Mouse (Mus musculus): ENCODE results near the gene Saa4. TPM values are rescaled to one million over a fixed set of nuclear protein-coding genes. Genes with fewer than 3 reads are reported as not detected.

The Saa4 gene
- polyA plus RNA-seq, 1 experiment from 2014 or later, result not detected

- Histone ChIP-seq H3K4me1 (replicated peaks; ENCODE audit: control insufficient read depth, insufficient read depth) (no peaks in the 10 kb centered on the region), H3K27me3 (ENCODE audit: control insufficient read depth, insufficient read depth, low read length) (no peaks in the 10 kb centered on the region), H3K36me3 (ENCODE audit: control insufficient read depth, insufficient read depth, low read length) (no peaks in the 10 kb centered on the region), H3K9ac (ENCODE audit: low read length) (no peak overlapping the region), H3K4me2 (replicated peaks; ENCODE audit: low read depth) (no peak overlapping the region), H3K4me3 (ENCODE audit: low read depth, low read length) (no peak overlapping the region), H3K27ac (replicated peaks) (no peak overlapping the region), H3K9me3 (ENCODE audit: control insufficient read depth, low read length) (no peaks in the 10 kb centered on the region)
- peak; percentile 57; the same call in 1 of the 2 replicates for ATAC-seq (ENCODE audit: low FRiP score, low TSS enrichment)
- WGBS, result 65% methylated on average over 3 of the region's 3 CpGs
- DNase-seq (ENCODE audit: low spot score), result no peak
- TF ChIP-seq EP300 (optimal IDR thresholded peaks at IDR 0.05), result no peak
- no peak for TF ChIP-seq CTCF (IDR thresholded peaks at IDR 0.05; ENCODE audit: low read depth)
Measured at GRCm38 (mm10) chr7:46678417-46678816, 54.0 kb downstream of the Saa4 start.

Other genes with a start within 250 kb of the Saa4 start
- 10.8 and 11.4 TPM in 2 replicates for gene Sergef, start 92.8 kb downstream of the Saa4 start, polyA plus RNA-seq (2015; fragmentation: Nextera tagmentation; extraction: Ambion mirVana)
- 0.48 and 0.79 TPM in 2 replicates for gene Tph1, start 60.1 kb downstream of the Saa4 start, polyA plus RNA-seq (2015; fragmentation: Nextera tagmentation; extraction: Ambion mirVana)
- 10.4 and 11.2 TPM in 2 replicates for gene Saal1, start 21.9 kb downstream of the Saa4 start, polyA plus RNA-seq (2015; fragmentation: Nextera tagmentation; extraction: Ambion mirVana)
- gene Saa3, start 16.9 kb downstream of the Saa4 start, polyA plus RNA-seq (2015; fragmentation: Nextera tagmentation; extraction: Ambion mirVana), result 0.34 TPM in 1 of 2 replicates, not detected in the other
- 0.13 and 0.33 TPM in 2 replicates for gene Saa1, start 10.4 kb upstream of the Saa4 start, polyA plus RNA-seq (2015; fragmentation: Nextera tagmentation; extraction: Ambion mirVana)
- 0.08 TPM in 1 of 2 replicates, not detected in the other for gene Saa2, start 19.2 kb upstream of the Saa4 start, polyA plus RNA-seq (2015; fragmentation: Nextera tagmentation; extraction: Ambion mirVana)
- gene Hps5, start 63.5 kb upstream of the Saa4 start, polyA plus RNA-seq (2015; fragmentation: Nextera tagmentation; extraction: Ambion mirVana), result 6.4 and 7.0 TPM in 2 replicates
- 28.0 and 29.0 TPM in 2 replicates for gene Gtf2h1, start 63.5 kb upstream of the Saa4 start, polyA plus RNA-seq (2015; fragmentation: Nextera tagmentation; extraction: Ambion mirVana)
- 718 and 816 TPM in 2 replicates for gene Ldha, start 108.9 kb upstream of the Saa4 start, polyA plus RNA-seq (2015; fragmentation: Nextera tagmentation; extraction: Ambion mirVana)
- gene Ldhc, start 128.6 kb upstream of the Saa4 start, polyA plus RNA-seq (2015; fragmentation: Nextera tagmentation; extraction: Ambion mirVana), result not detected in 2 replicates
- 127 and 131 TPM in 2 replicates for gene Tsg101, start 187.4 kb upstream of the Saa4 start, polyA plus RNA-seq (2015; fragmentation: Nextera tagmentation; extraction: Ambion mirVana)
- 6.0 and 6.5 TPM in 2 replicates for gene Uevld, start 225.9 kb upstream of the Saa4 start, polyA plus RNA-seq (2015; fragmentation: Nextera tagmentation; extraction: Ambion mirVana)